Mouse (Mus musculus) adrenal gland, postnatal 10 days (tissue): ENCODE results near the gene Cfap157. TPM values are rescaled to one million over a fixed set of nuclear protein-coding genes. Genes with fewer than 3 reads are reported as not detected.

Experiments
- DNase-seq: peaks from one replicate; pipeline ENCODE4 v3.0.0; 2021; ENCODE audit warnings: mixed read lengths
- long read RNA-seq, 2 experiments: library from polyadenylated mRNA; stranded (forward); transcript quantifications; one replicate each; pipeline ENCODE4 v2.0.0; 2021
- total RNA-seq, 2 experiments: library from RNA; stranded (reverse); gene quantifications; 2 replicates each; pipeline ENCODE4 v1.2.3; 2021

The Cfap157 gene
- not detected for total RNA-seq
- long read RNA-seq, experiment 1, partial matches to known transcripts: 0 of 2 reads
- long read RNA-seq, experiment 1, other reads (novel, unspliced or antisense): 2 of 2 reads
- long read RNA-seq, experiment 2, partial matches to known transcripts: 0 of 2 reads
- long read RNA-seq, experiment 2, other reads (novel, unspliced or antisense): 2 of 2 reads

DNA sequence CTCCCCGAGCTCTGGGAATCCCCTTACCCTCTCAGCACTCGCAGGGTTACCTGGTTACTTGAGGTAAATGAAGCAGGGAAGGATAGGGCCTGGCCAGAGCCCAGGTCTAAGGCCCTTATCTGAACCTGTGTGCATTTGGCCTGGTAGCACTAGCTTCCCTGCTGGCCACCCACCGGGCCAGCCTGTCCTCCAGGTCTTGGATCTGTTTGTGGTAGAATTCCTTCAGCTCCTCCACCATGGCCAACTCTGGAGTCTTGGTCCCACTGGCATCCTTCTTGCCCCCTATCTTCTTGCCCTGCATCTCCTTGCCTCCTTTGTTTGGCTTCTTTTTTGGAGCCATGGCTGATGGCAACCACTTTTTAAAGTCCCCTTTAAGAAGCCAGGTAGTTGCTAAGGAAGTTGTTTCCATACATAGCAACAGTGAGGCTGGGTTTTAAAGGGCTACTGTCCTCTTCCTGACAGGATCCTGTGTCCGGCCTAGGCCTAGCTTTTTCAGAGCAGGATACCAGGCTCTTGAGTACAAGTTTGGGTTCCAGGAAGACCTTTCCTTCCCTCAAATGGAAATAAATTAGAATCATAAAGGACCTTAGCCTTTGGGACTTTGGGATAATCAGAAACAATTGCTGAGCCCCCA is at the start of gene Cfap157:
TSS of gene Cfap157 (minus strand) at position 381 of the 634 bp plus-strand sequence.
- DNase-seq: no peak

DNA sequence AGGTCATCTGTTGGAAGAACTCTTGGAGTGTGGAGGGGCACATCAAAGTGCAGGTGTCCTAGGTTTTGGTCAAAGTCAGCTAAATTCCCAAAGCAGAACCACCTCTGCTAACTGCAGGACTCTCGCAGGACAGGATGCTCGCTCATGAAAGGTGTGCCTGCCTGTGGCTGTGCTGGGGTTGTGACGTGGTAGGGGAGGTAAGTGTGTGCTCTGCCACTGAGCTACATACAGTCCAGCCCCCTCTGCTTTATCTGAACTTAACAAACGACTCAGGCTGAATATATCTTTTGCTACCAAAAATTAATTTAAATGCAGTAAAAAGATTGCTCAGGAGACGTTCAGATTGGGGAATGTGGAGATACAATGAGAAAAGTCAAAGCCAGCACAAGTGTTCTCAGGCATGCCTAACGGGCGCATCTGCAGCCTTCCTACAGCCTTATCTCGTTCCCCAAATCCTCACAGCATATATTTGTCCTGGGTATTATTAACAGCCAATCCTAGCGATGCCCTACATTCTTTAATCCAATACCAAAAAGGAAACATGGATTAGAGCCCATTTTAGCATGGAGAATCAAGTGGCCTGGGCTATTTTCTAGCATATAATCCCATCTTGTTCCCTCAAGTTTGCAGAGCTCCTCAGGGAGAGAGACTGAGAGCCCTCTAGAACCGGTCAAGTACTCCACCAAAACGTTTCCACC is 44.9 kb upstream of the Cfap157 start:
- DNase-seq: no peak

GRCm38 (mm10) chr2:32825796-32826195 is 41.6 kb upstream of the Cfap157 start:
- no peak for DNase-seq

DNA sequence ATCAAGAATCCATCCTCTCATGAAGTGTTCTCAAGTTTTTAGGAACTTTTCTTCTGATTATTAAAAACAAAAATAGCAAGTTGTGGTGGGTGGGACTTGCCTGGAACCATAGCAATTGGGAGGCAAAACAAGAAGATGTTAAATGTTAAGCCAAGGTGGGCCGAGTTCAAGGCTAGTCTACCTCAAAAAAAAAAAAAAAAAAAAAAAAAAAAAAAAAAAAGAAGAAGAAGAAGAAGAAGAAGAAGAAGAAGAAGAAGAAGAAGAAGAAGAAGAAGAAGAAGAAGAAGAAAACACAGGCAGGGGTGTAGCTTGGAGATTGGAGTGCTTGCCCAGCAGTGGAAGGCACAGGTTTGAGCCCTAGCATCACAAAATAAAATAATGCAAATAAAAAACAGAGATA is 40.5 kb upstream of the Cfap157 start:
- DNase-seq: no peak

DNA sequence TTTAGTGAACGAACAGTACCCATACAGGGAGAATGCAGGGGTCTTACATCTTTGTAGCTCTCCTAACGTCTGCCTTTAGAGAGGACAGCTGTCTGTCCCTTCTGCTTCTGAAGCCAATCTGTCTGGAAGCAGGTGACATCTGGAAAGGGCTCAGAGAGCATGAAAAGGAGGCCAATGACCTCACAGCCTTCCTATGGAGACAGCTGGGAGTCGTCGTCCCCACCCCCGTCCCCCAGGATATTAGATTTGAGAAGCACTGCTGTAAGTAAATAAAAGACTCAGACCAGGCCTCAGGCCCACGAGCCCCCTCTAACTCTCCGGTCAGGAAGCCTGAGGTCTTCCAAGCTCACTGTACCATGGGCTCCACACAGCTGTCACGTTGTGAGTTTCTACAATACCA is 40.0 kb upstream of the Cfap157 start:
- no peak for DNase-seq

- no peak for DNase-seq
Observed at GRCm38 (mm10) chr2:32823579-32824154, 39.4 kb upstream of the Cfap157 start.

DNA sequence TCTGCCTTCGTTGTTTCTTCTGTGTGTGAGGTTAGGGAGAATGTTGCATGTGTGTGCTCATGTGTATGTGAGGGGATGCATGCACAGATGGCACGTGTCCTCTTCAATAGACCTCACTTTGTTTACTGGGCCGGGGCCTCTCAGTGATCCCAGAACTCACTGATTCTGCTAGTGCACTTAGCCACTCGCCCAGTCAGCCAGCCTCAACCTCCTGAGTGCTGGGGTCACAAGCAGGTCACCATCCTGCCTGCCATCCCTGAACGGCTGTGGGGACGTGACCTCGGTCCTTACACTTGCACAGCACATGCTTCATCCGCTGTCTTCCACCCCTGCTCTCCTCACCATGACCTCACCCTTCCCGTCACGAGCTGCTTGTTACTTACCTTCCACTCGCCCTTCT is 38.9 kb upstream of the Cfap157 start:
- no peak for DNase-seq

DNA sequence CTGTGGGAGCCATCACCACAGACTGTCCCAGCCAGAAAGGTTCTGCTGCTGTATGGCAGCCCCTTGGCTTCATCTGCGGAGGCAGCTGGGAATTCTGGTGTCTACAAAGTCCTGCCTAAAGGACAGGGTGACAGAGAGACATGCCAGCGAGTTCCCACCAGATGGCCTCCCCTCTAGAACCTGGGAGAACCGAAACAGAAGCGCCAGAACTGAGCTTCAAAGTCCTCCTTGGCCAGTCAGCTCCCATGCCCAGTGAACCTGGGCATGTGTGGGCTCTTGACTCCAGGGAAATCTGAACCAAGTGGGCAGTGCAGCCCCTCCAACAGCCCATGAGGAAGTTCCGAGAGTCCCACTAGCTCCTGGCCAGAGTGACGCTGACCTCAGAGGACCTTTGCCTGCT is 38.4 kb upstream of the Cfap157 start:
- no peak for DNase-seq

DNA sequence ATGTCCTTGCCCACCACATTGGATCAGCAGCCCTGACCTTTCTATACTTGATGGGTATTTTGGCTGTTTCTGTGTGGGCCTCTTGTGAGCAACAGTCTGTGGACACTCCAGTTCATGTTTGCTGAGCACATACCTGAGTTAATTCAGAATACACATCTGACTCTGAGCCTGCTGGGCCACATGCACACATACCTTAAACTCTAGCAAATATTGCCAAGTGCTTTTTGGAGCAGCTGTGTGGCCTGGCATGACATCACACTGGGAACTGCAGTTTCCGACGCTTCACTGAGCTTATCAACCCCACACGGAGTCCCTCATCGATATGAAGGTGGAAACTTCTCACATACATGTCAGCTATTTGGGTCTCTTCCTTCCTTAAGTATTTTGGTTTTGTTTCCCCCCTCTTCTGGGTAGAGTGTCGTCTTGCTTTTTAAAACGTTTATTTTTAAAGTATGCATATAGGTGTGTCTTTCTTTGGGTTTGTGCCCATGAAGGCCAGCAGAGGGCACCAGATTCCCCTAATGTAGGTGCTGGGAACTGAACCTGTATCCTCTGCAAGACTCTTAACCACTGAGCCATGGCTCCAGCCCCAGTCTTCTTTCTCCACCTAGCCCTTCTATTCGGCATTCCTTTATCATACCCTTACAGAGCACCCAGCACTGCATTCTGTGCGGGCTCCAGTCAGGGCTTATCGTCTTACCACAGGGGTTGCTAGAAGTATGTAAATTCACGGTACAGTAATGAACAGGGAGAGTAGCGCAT is 37.0 kb upstream of the Cfap157 start:
- peak; percentile 54 for DNase-seq

DNA sequence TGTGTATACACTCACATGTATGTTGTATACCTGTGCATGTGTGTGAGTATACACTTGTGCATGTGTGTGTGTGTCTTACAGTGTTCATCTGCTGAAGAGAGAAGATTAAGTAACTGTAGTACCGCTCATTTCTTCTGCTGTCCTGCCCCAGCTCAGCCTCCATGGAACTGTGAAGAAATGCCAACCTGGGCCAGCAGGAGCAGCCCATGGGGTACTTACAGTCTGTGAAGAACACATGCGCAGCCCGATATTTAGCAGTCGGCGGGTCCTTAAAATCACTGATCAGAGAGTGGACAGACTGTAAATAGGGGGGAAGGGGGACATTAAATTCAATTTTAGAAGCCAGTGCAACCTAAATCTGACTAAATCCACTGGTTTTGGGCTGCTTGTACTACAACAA is 34.0 kb upstream of the Cfap157 start:
- no peak for DNase-seq

- no peak for DNase-seq
Observed at GRCm38 (mm10) chr2:32817589-32817988, 33.4 kb upstream of the Cfap157 start.

DNA sequence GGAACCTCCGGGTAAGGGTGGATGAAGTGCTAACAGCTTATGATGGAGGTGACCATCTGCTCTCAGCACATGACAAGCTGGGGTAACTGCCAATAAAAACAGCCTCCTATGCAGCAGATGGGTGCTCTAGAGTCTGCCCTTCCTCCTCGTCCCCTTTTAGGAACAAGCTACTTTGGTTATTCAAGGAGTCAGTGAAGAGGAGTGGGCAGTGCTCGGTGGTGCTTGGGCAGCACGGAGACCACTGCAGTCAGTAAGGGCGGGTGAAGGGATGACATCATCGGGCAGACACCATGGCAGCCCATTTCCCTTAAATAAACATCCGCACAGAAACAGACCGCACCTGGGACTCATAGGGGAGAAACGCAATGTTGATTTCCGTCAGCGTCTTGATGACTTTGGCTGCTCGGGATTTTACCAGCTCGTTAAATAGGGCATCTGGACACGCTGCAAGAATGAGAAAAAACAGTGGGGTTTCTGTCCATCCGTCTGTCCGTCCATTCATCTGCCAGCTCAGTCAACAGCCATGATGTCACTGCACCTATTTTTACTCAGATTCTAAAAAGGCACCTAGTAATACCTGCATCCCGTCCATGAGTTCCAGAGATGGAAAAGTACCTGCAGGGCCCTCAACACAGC is 32.8 kb upstream of the Cfap157 start:
- no peak for DNase-seq

GRCm38 (mm10) chr2:32816497-32816896 is 32.3 kb upstream of the Cfap157 start:
- no peak for DNase-seq

DNA sequence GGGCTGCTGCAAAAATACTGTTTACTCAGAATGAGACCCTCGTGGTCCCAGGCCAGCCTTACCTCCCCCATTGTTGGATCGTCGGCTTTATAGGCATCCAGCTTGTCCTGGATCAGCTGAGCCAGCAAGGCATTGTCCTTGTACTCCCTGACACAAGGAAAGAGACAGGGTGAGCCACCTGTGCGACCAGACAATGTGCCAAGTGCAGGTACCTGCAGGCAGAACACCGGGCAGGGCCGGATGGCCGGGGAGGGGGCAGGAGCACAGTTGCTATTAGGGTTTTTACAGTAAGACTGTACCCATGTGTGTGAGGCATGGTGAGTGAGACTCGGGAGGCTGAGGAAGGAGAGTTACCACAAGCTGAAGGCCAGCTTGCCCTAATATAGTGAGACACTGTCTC is 27.7 kb upstream of the Cfap157 start:
- DNase-seq: no peak

DNA sequence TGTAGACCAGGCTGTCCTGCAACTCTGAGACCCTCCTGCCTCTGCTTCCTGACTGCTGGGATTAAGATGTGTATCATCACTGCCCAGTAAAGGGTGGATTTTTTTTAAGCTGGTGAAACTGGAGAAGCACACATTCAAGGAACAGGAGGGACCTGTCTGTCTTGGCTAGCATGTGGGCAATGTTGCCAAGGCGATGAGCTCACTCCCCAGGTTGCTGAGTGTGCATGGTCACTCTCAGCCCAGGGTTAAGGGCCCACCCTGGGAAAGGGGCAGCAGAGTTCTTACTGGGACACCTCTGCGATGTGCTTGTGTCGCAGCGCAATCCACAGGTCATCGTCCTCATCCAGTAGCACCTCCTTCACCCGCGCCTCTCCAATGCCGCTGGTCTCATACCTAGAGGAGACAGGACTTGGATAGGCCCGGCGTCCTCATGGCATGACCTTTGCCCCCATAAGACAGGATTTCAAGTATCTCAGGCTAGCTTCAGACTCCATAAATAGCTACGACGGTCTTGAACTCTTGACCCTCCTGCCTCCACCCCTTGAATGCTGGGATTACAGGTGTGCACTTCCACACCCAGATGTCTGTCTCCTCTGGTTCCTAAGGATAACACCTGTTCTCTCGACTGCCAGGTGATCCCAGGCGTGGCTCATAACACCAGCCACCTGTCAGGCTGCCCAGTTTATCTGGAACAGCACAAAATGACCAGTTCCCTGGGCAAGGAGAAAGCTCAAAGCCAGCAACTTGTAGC is 24.8 kb upstream of the Cfap157 start:
- no peak for DNase-seq

GRCm38 (mm10) chr2:32798251-32798962 is 14.2 kb upstream of the Cfap157 start:
- no peak for DNase-seq

GRCm38 (mm10) chr2:32795748-32796418 is 11.7 kb upstream of the Cfap157 start:
- no peak for DNase-seq

DNA sequence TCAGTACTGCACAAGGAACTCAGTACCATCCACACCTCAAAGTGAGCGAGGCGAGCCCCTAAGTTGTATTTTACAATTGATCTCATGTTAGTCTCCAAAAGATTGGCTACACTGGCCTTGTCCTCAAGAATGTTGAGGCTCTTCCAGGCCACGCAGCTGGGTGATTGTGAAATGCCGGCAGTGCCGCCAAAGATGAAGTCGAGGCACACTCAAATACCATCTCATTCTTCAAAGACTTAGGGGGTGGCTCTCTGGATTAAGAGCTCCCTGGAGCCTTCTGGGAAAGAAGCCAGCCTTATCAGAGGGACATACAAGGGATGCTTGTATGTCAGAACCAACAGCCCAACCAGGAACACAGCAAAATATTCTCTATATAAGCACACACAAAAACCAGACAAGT is 7.1 kb upstream of the Cfap157 start:
- DNase-seq: peak; percentile 42

- no peak for DNase-seq
Observed at GRCm38 (mm10) chr2:32788581-32788980, 4.4 kb upstream of the Cfap157 start.

GRCm38 (mm10) chr2:32787176-32787575 is 2.9 kb upstream of the Cfap157 start:
- DNase-seq: no peak
